Mouse (Mus musculus) lung, adult 18-20 months (tissue): Measurements from ENCODE around the gene Gm6588.

Experiments
- DNase-seq, 2 experiments: peaks; one replicate each; pipeline ENCODE4 v3.0.0; 2022; ENCODE audit warnings: mixed read lengths in 2 of 2

The Gm6588 gene

DNA sequence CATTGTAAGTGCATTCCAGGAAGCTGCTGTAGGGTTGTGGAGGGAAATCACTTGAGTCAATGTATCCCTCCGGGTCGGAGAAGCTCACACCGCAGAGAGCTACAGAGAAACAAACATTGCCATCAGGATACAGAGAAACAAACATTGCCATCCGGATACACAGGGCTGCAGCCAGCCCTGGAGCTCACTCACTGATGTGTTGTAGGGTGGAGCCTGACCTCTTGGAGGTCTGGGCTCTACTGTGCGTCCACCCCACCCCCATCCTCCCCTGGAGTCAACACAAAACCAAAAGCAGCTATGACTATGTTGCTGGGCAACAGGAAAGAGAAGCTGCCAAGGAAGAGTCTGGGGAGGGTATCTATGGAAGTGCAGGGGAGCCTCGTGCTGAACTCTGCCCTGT lies 24.2 kb downstream of the Gm6588 start:
- peak; percentile 30 to 73 for DNase-seq

DNA sequence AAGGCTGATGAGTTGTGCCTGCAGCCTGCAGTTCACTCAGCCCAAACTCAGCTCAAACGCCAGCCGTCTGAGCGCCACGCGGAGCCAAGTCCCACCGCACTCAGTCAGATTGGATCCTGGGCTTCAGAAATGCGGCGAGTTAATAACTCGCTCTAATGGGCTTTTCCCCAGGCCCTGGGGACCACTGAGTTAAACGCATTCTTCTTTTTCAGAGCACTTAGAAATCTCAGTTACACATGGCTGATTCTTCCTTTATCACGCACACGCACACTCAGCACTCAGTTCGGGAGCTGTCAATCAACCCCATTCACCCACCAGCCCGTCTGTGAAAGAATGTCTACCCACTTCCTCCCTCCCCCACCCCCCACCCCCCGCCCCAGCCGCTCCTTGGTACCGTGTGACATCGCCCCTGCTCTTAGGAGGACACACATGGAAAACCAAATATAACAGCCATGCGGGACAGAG lies 32.8 kb downstream of the Gm6588 start:
- no peak for DNase-seq

DNA sequence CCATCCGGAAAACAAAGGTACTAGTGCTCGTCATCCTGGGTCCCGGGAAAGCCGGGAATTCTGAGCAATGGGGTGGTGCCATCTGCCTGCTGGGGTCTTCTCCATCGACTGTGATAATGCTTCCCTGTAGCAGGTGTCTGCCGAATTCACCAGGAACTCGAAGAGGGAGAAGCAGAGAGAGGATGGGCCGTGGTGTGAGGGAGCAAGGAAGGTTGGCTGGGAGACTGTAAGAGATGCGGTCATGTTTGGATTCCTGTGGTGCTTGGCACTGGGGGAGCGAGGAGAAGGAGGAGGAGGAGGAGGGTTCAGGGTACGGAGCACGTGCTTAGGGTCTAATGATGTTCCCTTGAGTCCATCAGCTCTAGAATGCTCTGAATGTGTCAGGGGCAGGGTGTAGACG lies 33.3 kb downstream of the Gm6588 start:
- DNase-seq, result no peak

DNA sequence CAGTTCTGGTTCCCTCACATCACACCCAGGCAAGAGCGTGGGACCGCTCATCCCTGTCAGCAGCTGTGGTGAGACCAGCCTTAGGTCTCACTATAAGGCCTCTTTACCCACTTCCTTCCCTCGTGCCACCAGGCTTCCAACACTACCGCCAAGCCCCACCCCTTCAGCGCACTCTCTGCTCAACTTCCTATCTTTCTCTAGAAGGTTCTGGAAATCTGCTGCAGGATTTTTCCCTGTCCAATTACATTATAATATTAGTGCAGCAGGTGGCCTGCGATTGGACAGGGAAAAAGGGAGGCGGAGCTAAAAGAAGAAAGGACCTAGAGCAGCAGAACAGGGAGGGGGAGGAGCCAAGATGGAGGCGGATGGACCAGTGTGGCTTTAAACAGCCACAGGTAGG lies 33.8 kb downstream of the Gm6588 start:
- DNase-seq, result no peak

DNA sequence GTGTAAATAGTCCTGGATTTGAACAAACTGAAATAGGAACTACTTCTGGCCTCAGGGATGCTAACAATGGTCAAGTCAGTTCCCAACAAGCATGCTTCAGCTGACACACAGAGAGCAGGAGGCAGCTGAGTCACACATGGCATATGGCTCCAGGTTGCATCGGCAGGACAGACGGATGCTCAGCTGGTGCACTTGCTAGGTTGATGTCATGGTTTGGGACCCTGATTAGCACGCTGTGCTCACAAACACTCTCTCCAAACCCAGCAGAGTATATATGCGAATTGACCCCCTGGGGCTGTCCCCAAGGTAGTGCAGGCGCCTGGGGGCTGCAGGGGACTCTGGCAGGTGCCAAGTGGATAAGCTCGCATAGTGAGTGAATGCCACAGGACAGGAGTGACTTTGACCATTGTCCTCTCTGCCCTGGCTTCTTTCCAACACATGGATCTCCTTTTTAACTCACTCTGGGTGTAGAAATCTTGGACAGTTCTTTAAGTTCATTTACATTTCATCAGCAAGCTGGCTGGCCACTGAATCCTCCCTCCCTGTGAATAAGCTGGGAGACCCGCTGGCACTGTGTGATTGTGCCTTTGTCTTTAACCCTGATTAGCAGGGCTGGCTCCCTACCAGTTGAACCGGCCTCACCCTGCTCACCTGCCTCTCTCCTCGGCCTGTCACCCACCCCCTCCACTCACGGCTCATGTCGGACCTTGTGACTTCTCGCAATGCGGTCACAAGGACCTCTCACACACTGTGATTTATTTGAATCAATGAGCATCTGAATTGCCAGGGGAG lies 35.9 kb downstream of the Gm6588 start:
- DNase-seq, result no peak

DNA sequence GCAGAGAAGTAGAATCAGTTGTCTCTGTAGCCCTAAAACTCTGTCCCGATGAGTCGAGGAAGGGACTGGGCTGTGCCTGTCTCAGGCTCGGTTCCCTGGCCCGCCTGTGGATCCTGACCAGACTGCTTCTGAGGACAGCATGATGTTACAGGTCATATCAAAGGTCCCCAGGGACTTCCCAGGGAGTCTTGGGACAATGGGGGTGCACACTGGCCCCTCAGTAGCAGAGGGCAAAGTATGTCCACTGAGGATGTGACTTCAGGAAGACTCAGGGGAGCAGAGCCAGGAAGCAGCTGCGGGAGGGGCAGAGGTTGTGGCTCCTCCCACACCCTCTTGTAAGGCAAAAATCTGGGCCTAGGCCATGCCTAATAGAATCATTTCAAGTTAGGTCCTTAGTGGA lies 37.2 kb downstream of the Gm6588 start:
- peak in 1 of 2 experiments; percentile 12 for DNase-seq

DNA sequence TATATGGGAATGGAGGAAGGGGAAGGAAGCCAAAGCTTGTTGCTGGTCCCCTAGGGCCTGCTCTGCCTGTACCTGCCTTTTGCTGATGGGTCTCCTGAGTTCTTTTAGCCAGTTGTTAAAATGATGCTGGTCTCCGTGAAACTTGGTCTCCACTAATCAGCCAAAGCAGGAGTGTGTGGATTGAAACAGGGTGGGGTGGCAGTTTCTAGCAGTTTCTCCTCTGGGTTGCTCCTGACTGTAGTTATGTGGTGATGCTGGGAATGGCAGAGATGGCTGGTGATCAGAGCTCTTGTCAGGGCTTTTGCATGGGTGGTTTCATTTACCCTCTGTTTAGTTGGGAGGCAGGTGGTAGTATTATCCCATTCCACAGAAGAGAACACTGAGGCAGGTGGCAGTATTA lies 38.3 kb downstream of the Gm6588 start:
- DNase-seq, result no peak

DNA sequence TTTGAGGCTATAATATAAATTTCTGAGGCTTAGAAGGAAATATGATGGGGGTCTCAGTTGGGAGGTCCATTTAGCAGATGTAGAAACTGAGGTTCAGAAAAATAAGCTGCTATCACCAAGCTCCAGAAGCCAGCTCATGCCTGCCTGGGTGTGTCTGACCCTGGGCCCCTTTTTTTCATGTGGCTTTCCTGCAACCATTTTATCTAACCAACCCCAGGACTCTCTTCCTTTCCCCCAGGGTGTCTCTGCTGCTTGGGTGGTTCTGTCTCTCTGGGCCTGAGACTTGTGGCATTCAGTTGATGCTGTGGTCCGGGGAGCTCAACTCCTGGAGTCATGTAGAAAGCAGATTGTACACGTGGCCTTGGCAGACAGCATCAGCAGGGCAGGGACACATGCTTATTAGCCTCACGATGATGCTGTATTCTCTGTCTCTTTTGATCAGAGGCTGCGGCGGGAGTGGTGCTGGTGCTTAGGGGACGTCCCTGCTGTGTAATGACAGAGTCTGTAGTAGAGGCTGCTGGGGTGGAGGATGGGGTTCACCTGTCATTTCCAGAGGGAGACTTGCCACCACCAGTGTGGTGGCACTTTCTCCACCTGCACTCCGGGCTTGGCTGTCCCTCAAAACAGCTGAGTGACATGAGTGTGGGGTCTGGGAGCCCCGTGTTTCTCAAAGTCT lies 39.0 kb downstream of the Gm6588 start:
- no peak for DNase-seq

DNA sequence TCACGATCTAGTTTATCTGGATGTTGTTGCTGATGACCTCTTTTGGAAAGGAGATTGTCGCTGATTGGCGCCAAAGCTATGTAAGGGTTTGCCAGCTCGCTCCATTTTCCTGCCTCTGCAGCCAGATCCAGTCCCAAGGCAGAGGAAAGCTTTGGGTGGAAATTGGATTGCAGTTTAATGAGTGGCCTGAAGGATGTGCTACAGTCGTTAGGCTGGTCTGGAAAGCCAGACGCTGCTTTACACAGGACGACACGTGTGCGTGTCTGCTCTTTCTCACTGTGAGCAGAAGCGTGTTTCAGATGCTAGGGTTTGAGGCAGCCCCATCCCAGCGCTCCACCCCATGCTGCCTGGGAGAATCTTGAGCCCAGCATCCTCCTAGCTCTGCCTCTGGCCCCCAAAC lies 42.3 kb downstream of the Gm6588 start:
- no peak for DNase-seq

DNA sequence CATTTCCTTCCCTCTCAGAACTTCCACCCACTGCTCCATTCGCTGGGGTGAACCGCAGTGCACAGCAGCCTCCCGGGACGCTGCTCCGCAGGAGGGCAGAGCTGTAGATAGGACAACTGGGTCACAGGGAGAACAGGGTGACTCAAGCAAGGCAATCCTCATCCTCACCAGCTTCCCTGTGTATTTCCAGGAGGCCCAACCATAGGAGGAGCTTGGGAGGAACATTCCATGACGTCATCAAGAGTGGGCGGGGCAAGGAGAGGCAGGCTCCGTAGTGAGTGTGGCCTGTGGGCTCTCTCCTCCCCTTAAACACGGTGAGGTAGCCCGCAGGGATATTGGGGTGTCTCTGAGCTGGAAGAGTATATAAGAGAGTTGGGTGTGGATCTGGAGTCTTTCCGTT lies 44.3 kb downstream of the Gm6588 start:
- no peak for DNase-seq

DNA sequence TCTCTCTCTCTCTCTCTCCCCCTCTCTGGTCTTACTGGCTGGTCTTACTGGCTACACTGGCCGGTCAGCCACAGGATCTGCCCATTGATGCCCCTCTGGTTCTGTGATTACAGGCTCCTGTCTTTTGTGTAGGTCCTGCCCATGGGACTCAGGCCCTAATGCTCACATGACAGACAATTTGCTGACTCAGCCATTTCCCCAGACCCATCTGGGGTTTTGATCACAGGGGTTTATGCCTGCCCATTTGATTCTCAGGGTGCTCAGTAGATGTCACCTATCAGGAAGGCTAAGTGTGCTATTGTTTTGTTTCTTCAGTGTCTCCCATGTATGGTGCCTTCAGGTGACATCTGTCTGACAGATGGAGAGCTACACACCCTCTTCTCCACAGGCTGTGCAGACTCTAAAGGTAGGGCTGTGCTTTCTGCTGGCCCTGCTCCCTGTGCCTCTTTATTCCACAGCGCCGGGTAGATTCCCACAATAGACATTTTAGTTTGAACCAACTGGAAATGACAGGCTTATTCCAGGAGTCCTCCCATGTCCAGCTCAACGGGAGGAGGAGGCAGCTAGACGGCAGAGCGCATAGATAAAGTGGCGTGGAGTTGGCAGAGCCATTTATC lies 47.6 kb downstream of the Gm6588 start:
- no peak for DNase-seq

DNA sequence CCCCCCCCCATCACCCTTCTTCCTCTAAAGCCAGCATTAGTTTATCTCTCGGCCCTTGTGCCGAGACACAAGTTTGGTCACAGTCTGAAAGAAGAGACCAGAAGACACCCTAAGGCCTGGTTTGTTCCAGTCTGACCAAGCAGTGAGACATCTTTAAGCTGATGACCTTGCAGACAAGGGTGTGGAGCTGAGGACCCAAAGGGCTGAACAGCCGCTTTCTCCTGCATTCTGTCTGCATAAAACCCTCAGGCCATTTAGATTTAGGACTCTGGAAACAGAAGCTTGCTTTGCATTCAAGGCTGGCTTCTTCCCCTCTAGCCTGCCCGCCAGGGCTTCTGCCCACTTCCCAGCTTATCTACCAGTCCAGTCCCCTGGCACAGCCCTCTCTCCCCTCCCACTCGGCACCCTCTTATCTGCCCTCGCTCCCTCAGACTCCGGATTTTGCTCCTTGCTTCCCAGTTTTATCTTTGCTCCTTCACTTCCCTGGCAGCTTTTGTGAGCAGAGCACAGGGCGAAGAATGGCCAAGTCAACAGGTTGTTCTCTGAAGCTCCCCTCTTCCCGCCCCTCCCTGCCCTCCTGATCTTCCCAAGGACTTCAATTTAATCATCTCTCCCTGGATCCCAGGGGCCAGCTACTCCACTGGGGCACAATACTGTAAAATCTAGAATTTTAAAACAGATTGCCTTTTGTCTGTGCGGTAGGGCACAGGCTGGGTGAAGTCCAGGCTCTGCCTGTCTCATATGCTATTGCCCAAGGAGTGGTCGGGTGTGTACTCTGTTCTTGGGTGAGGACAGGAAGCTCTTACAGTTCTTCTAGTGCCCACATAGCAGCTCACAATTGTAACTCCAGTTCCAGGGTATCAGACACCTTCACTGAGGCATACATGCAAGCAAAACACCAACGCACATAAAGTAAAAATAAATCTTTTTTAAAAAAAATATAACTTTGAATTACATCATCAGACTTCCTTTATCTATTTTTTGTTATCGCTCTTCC lies 50.0 kb downstream of the Gm6588 start:
- DNase-seq, result no peak

DNA sequence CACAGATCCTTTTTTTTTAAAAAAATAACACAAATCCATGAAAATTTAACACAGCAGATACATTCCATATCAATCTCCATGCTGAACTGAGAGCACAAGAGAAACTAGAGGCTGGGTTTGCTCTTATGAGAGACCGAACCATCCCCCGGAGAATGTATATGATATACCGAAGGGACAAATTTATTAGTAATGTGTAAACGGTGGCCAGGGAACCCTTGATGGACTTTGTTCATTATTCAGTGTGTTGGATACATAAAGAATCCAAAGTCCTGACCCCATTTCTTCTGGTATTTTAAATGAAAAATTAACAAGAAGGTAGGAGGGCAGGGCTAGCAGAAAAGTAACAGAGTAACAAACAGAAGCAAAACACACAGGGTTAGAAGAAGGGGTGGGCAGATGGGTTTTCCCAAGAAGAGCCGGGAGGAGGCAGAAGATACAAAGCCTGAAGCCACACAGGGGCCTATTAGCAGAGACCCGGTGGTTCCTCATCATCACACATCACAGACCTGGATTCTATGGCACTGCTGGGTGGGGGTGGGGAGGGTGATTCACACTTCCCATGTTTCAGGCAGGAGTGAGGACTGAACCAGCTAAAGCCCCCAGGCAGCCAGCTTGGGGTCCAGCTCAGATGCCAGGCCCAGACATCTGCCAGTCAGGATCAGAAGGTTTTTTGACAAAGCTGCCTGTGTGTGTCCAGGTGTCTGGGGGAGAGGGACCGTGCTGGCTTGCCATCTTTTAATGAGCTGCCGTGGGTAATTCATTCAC lies 50.9 kb downstream of the Gm6588 start:
- DNase-seq, result no peak
